Mouse (Mus musculus): ENCODE results near the gene Gm3435. TPM values are rescaled to one million over a fixed set of nuclear protein-coding genes. Genes with fewer than 3 reads are reported as not detected.
"Not testable (repeated sequence)": the region's sequence is repeated elsewhere in the genome, so short reads cannot be mapped to it uniquely, and the experiment has no call there.

Gene Gm3435
- polyA plus RNA-seq, 1 experiment: 2.0 TPM

DNA sequence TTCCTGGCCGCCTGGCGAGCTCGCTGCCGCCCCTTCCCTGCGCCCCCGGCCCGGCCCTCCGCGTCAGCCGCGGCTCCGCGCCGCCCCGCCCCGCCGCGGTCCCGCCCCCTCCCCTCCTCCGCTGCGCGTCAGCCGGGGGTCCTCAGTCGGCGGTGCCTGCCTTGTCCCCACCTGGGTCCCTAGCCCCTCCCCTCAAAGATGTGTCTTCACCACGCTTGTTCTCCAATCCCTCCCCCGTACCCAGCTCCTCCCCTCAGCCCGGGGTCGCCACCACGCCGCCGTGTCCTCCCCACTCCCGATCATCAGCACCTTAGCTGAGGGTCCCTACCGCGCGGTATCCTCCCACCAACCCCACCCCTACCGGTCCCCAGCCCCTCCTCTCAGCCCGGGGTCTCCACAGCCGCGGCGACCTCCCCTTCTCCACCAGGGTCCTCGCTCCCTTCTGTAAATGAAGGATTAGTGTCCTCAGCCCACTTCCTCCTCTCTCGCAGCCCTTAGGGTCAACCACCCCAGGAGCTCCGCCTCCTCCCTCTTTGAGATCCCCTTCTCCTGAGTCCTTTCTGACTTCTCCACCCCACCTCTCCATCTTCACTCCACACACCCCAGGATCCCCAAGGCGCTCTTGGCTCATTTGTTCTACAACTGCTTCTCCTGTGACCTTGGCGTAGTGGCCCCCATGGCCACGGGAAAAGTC, 16.7 kb upstream of the Gm3435 start:
- no CpG with 5 or more reads among the region's 47 CpGs for WGBS
- H3K27me3 ChIP-seq (ENCODE audit: control insufficient read depth, insufficient read depth, low read length): not testable (repeated sequence)

GRCm38 (mm10) chr17:14994140-14994539, 15.8 kb upstream of the Gm3435 start:
- not testable (repeated sequence) for H3K4me1 ChIP-seq (replicated peaks; ENCODE audit: control insufficient read depth, insufficient read depth, low read length); DNase-seq; H3K27me3 ChIP-seq (ENCODE audit: control insufficient read depth, insufficient read depth, low read length); H3K36me3 ChIP-seq (ENCODE audit: control insufficient read depth, insufficient read depth, low read length); H3K4me3 ChIP-seq (ENCODE audit: control insufficient read depth, insufficient read depth, low read length); H3K27ac ChIP-seq (ENCODE audit: control insufficient read depth, insufficient read depth, low read length)
- no CpG with 5 or more reads among the region's 5 CpGs for WGBS

More for the DNA sequence above, 16.7 kb upstream of the Gm3435 start:
- not testable (repeated sequence) for H3K4me3 ChIP-seq (ENCODE audit: control insufficient read depth, insufficient read depth, low read length); H3K4me1 ChIP-seq (replicated peaks; ENCODE audit: control insufficient read depth, insufficient read depth, low read length); H3K27ac ChIP-seq (ENCODE audit: control insufficient read depth, insufficient read depth, low read length); H3K36me3 ChIP-seq (ENCODE audit: control insufficient read depth, insufficient read depth, low read length); DNase-seq

GRCm38 (mm10) chr17:15000047-15000446, 9.9 kb upstream of the Gm3435 start:
- DNase-seq; H3K4me1 ChIP-seq (replicated peaks; ENCODE audit: control insufficient read depth, insufficient read depth, low read length); H3K4me3 ChIP-seq (ENCODE audit: control insufficient read depth, insufficient read depth, low read length); H3K27me3 ChIP-seq (ENCODE audit: control insufficient read depth, insufficient read depth, low read length); H3K36me3 ChIP-seq (ENCODE audit: control insufficient read depth, insufficient read depth, low read length); H3K27ac ChIP-seq (ENCODE audit: control insufficient read depth, insufficient read depth, low read length): not testable (repeated sequence)
- no CpG with 5 or more reads among the region's 4 CpGs for WGBS

DNA sequence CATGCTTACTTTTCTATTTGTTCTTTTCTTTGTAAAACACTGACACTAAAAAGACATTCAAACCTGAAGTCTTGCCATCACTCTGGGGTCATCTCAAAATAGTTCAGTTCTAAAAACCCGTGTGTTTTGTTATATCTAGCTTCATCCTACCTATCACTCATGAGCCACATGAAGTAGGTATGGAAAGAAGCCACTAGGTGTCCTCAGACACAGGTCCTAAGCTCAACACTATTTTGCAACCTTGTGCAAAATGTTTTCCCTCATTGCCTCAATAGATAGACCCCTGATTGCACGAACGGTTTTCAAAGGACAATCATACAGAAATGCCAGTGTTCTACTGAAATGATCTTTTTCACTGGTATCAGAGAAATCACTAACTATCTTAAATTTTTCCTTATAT, 888 bp upstream of the Gm3435 start:
- DNase-seq; H3K27me3 ChIP-seq (ENCODE audit: control insufficient read depth, insufficient read depth, low read length); H3K4me1 ChIP-seq (replicated peaks; ENCODE audit: control insufficient read depth, insufficient read depth, low read length); H3K36me3 ChIP-seq (ENCODE audit: control insufficient read depth, insufficient read depth, low read length); H3K27ac ChIP-seq (ENCODE audit: control insufficient read depth, insufficient read depth, low read length); H3K4me3 ChIP-seq (ENCODE audit: control insufficient read depth, insufficient read depth, low read length): not testable (repeated sequence)
- WGBS: no CpG with 5 or more reads among the region's 3 CpGs

GRCm38 (mm10) chr17:15021503-15022220, 11.7 kb downstream of the Gm3435 start:
- H3K4me1 ChIP-seq (replicated peaks; ENCODE audit: control insufficient read depth, insufficient read depth, low read length); H3K36me3 ChIP-seq (ENCODE audit: control insufficient read depth, insufficient read depth, low read length); H3K4me3 ChIP-seq (ENCODE audit: control insufficient read depth, insufficient read depth, low read length); H3K27me3 ChIP-seq (ENCODE audit: control insufficient read depth, insufficient read depth, low read length); DNase-seq; H3K27ac ChIP-seq (ENCODE audit: control insufficient read depth, insufficient read depth, low read length): not testable (repeated sequence)
- 88% methylated on average over 3 of the region's 3 CpGs for WGBS

GRCm38 (mm10) chr17:15023878-15024492, 14.0 kb downstream of the Gm3435 start:
- not testable (repeated sequence) for DNase-seq; H3K27me3 ChIP-seq (ENCODE audit: control insufficient read depth, insufficient read depth, low read length); H3K4me3 ChIP-seq (ENCODE audit: control insufficient read depth, insufficient read depth, low read length); H3K36me3 ChIP-seq (ENCODE audit: control insufficient read depth, insufficient read depth, low read length); H3K27ac ChIP-seq (ENCODE audit: control insufficient read depth, insufficient read depth, low read length); H3K4me1 ChIP-seq (replicated peaks; ENCODE audit: control insufficient read depth, insufficient read depth, low read length)
- no CpG with 5 or more reads among the region's 97 CpGs for WGBS

DNA sequence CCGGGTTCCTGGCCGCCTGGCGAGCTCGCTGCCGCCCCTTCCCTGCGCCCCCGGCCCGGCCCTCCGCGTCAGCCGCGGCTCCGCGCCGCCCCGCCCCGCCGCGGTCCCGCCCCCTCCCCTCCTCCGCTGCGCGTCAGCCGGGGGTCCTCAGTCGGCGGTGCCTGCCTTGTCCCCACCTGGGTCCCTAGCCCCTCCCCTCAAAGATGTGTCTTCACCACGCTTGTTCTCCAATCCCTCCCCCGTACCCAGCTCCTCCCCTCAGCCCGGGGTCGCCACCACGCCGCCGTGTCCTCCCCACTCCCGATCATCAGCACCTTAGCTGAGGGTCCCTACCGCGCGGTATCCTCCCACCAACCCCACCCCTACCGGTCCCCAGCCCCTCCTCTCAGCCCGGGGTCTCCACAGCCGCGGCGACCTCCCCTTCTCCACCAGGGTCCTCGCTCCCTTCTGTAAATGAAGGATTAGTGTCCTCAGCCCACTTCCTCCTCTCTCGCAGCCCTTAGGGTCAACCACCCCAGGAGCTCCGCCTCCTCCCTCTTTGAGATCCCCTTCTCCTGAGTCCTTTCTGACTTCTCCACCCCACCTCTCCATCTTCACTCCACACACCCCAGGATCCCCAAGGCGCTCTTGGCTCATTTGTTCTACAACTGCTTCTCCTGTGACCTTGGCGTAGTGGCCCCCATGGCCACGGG, 14.7 kb downstream of the Gm3435 start:
- DNase-seq; H3K27me3 ChIP-seq (ENCODE audit: control insufficient read depth, insufficient read depth, low read length); H3K36me3 ChIP-seq (ENCODE audit: control insufficient read depth, insufficient read depth, low read length); H3K27ac ChIP-seq (ENCODE audit: control insufficient read depth, insufficient read depth, low read length); H3K4me3 ChIP-seq (ENCODE audit: control insufficient read depth, insufficient read depth, low read length); H3K4me1 ChIP-seq (replicated peaks; ENCODE audit: control insufficient read depth, insufficient read depth, low read length): not testable (repeated sequence)
- no CpG with 5 or more reads among the region's 48 CpGs for WGBS

DNA sequence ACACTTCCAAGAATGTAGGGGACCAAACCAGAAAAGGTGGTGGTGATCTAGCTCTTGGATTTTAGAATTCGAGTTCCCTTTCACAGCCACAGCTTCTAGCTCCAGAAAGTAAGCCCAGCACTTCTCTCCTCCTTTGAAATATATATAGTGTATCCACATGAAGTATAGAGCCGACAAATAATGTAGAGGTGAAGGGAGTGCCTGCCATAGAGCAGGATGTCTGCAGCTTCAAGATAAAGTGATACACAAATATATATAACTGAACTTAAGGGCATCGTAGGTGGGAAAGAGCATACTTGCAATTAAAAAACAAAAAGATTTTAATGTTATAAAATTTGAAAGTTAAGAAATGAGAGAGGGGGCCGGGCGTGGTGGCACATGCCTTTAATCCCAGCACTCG, 15.5 kb downstream of the Gm3435 start:
- H3K4me1 ChIP-seq (replicated peaks; ENCODE audit: control insufficient read depth, insufficient read depth, low read length); H3K27ac ChIP-seq (ENCODE audit: control insufficient read depth, insufficient read depth, low read length); DNase-seq; H3K4me3 ChIP-seq (ENCODE audit: control insufficient read depth, insufficient read depth, low read length); H3K27me3 ChIP-seq (ENCODE audit: control insufficient read depth, insufficient read depth, low read length); H3K36me3 ChIP-seq (ENCODE audit: control insufficient read depth, insufficient read depth, low read length): not testable (repeated sequence)
- WGBS: no CpG with 5 or more reads among the region's 6 CpGs

GRCm38 (mm10) chr17:15031414-15031813, 21.4 kb downstream of the Gm3435 start:
- no CpG with 5 or more reads among the region's 4 CpGs for WGBS
- not testable (repeated sequence) for H3K4me1 ChIP-seq (replicated peaks; ENCODE audit: control insufficient read depth, insufficient read depth, low read length); H3K4me3 ChIP-seq (ENCODE audit: control insufficient read depth, insufficient read depth, low read length); DNase-seq; H3K27me3 ChIP-seq (ENCODE audit: control insufficient read depth, insufficient read depth, low read length); H3K36me3 ChIP-seq (ENCODE audit: control insufficient read depth, insufficient read depth, low read length); H3K27ac ChIP-seq (ENCODE audit: control insufficient read depth, insufficient read depth, low read length)

- not testable (repeated sequence) for DNase-seq; H3K4me1 ChIP-seq (replicated peaks; ENCODE audit: control insufficient read depth, insufficient read depth, low read length); H3K27ac ChIP-seq (ENCODE audit: control insufficient read depth, insufficient read depth, low read length); H3K4me3 ChIP-seq (ENCODE audit: control insufficient read depth, insufficient read depth, low read length); H3K36me3 ChIP-seq (ENCODE audit: control insufficient read depth, insufficient read depth, low read length); H3K27me3 ChIP-seq (ENCODE audit: control insufficient read depth, insufficient read depth, low read length)
- no CpG with 5 or more reads among the region's 3 CpGs for WGBS
These were observed 30.5 kb downstream of the Gm3435 start for GRCm38 (mm10) chr17:15040455-15040854.

Measured in thymus, adult 2 months (tissue).